Mouse (Mus musculus): Measurements from ENCODE around the gene Hist1h4h.
"Not testable (repeated sequence)": the region's sequence is repeated elsewhere in the genome, so short reads cannot be mapped to it uniquely, and the experiment has no call there.

- TF ChIP-seq USF1 (IDR thresholded peaks at IDR 0.05; ENCODE audit: low read depth); POLR2A (IDR thresholded peaks at IDR 0.05; ENCODE audit: insufficient read length, low read depth): not testable (repeated sequence)
Observed at GRCm38 (mm10) chr13:23544787-23545120, 13.9 kb downstream of the Hist1h4h start.
